Mouse (Mus musculus): ENCODE measurements around the gene Ntmt1. TPM values are rescaled to one million over a fixed set of nuclear protein-coding genes. Genes with fewer than 3 reads are reported as not detected.

Gene Ntmt1
- total and polyA plus RNA-seq, 2 experiments from 2014 or later = 87.6 to 106 TPM

GRCm38 (mm10) chr2:30846723-30847122 is 39.1 kb downstream of the Ntmt1 start:
- DNase-seq (no peak), ATAC-seq (no peak)
- no peak overlapping the region for H3K9ac ChIP-seq
- H3K27me3 ChIP-seq (ENCODE audit: insufficient read depth, low read length) = peaks cover 24% of the 10 kb centered on the region
- H3K9me3 ChIP-seq (ENCODE audit: low read length) = no peaks in the 10 kb centered on the region
- 48% methylated on average over 6 of the region's 6 CpGs for WGBS
- H3K27ac ChIP-seq (ENCODE audit: low read depth, low read length) = no peak overlapping the region
- H3K36me3 ChIP-seq (ENCODE audit: insufficient read depth) = no peaks in the 10 kb centered on the region
- H3K4me3 ChIP-seq (ENCODE audit: low read depth, low read length) = no peak overlapping the region
- no peak for TF ChIP-seq CTCF (IDR thresholded peaks at IDR 0.05; ENCODE audit: low read depth)
- H3K4me1 ChIP-seq (ENCODE audit: insufficient read depth) = no peaks in the 10 kb centered on the region
- H3K4me2 ChIP-seq (ENCODE audit: low read depth) = no peak overlapping the region

GRCm38 (mm10) chr2:30848184-30848583 is 40.6 kb downstream of the Ntmt1 start:
- no peaks in the 10 kb centered on the region for H3K36me3 ChIP-seq (ENCODE audit: insufficient read depth)
- no peak for DNase-seq
- no peak overlapping the region for H3K4me3 ChIP-seq (ENCODE audit: low read depth, low read length)
- no peaks in the 10 kb centered on the region for H3K9me3 ChIP-seq (ENCODE audit: low read length)
- TF ChIP-seq CTCF (IDR thresholded peaks at IDR 0.05; ENCODE audit: low read depth) = no peak
- no peaks in the 10 kb centered on the region for H3K4me1 ChIP-seq (ENCODE audit: insufficient read depth)
- WGBS = 44% methylated on average over 8 of the region's 8 CpGs
- no peak overlapping the region for H3K9ac ChIP-seq
- H3K27me3 ChIP-seq (ENCODE audit: insufficient read depth, low read length) = peaks cover 24% of the 10 kb centered on the region
- H3K27ac ChIP-seq (ENCODE audit: low read depth, low read length) = no peak overlapping the region
- ATAC-seq = no peak
- no peak overlapping the region for H3K4me2 ChIP-seq (ENCODE audit: low read depth)

- no peak overlapping the region for H3K27ac ChIP-seq (ENCODE audit: low read depth, low read length)
- no peak overlapping the region for H3K4me2 ChIP-seq (ENCODE audit: low read depth)
- TF ChIP-seq CTCF (IDR thresholded peaks at IDR 0.05; ENCODE audit: low read depth) = no peak
- no peaks in the 10 kb centered on the region for H3K36me3 ChIP-seq (ENCODE audit: insufficient read depth)
- H3K27me3 ChIP-seq (ENCODE audit: insufficient read depth, low read length) = peaks cover 9% of the 10 kb centered on the region; the same call in 1 of the 2 replicates
- 79% methylated on average over 6 of the region's 6 CpGs for WGBS
- no peak overlapping the region for H3K9ac ChIP-seq
- ATAC-seq (no peak), DNase-seq (no peak)
- no peak overlapping the region for H3K4me3 ChIP-seq (ENCODE audit: low read depth, low read length)
- H3K9me3 ChIP-seq (ENCODE audit: low read length) = no peaks in the 10 kb centered on the region
- no peaks in the 10 kb centered on the region for H3K4me1 ChIP-seq (ENCODE audit: insufficient read depth)
Measured at GRCm38 (mm10) chr2:30850581-30850980, 43.0 kb downstream of the Ntmt1 start.

- H3K36me3 ChIP-seq (ENCODE audit: insufficient read depth) = no peaks in the 10 kb centered on the region
- H3K27me3 ChIP-seq (ENCODE audit: insufficient read depth, low read length) = no peaks in the 10 kb centered on the region
- no peak for TF ChIP-seq CTCF (IDR thresholded peaks at IDR 0.05; ENCODE audit: low read depth)
- no peak for ATAC-seq
- DNase-seq = no peak
- no peak overlapping the region for H3K4me3 ChIP-seq (ENCODE audit: low read depth, low read length)
- H3K4me1 ChIP-seq (ENCODE audit: insufficient read depth) = no peaks in the 10 kb centered on the region
- H3K27ac ChIP-seq (ENCODE audit: low read depth, low read length) = no peak overlapping the region
- H3K9me3 ChIP-seq (ENCODE audit: low read length) = no peaks in the 10 kb centered on the region
- no peak overlapping the region for H3K9ac ChIP-seq
- 37% methylated on average over 20 of the region's 20 CpGs for WGBS
- no peak overlapping the region for H3K4me2 ChIP-seq (ENCODE audit: low read depth)
Measured at GRCm38 (mm10) chr2:30852771-30853313, 45.2 kb downstream of the Ntmt1 start.

- no peaks in the 10 kb centered on the region for H3K4me1 ChIP-seq (ENCODE audit: insufficient read depth)
- no peak overlapping the region for H3K4me2 ChIP-seq (ENCODE audit: low read depth)
- 47% methylated on average over 6 of the region's 6 CpGs for WGBS
- ATAC-seq = no peak
- H3K27me3 ChIP-seq (ENCODE audit: insufficient read depth, low read length) = no peaks in the 10 kb centered on the region
- H3K4me3 ChIP-seq (ENCODE audit: low read depth, low read length) = no peak overlapping the region
- no peaks in the 10 kb centered on the region for H3K36me3 ChIP-seq (ENCODE audit: insufficient read depth)
- no peak for TF ChIP-seq CTCF (IDR thresholded peaks at IDR 0.05; ENCODE audit: low read depth)
- H3K9ac ChIP-seq = no peak overlapping the region
- no peak overlapping the region for H3K27ac ChIP-seq (ENCODE audit: low read depth, low read length)
- no peaks in the 10 kb centered on the region for H3K9me3 ChIP-seq (ENCODE audit: low read length)
- peak; percentile 58 for DNase-seq
Measured at GRCm38 (mm10) chr2:30857076-30857475, 49.5 kb downstream of the Ntmt1 start.

GRCm38 (mm10) chr2:30859782-30860181 is 52.2 kb downstream of the Ntmt1 start:
- H3K4me2 ChIP-seq (ENCODE audit: low read depth) = no peak overlapping the region
- H3K27ac ChIP-seq (ENCODE audit: low read depth, low read length) = no peak overlapping the region
- H3K27me3 ChIP-seq (ENCODE audit: insufficient read depth, low read length) = no peaks in the 10 kb centered on the region; the same call in 1 of the 2 replicates
- no peak for ATAC-seq
- H3K4me3 ChIP-seq (ENCODE audit: low read depth, low read length) = no peak overlapping the region
- no peaks in the 10 kb centered on the region for H3K36me3 ChIP-seq (ENCODE audit: insufficient read depth)
- H3K4me1 ChIP-seq (ENCODE audit: insufficient read depth) = no peaks in the 10 kb centered on the region
- no peaks in the 10 kb centered on the region for H3K9me3 ChIP-seq (ENCODE audit: low read length)
- TF ChIP-seq CTCF (IDR thresholded peaks at IDR 0.05; ENCODE audit: low read depth) = no peak
- 87% methylated on average over 5 of the region's 5 CpGs for WGBS
- no peak overlapping the region for H3K9ac ChIP-seq
- DNase-seq = no peak

- ATAC-seq (no peak), DNase-seq (no peak)
- 71% methylated on average over 4 of the region's 4 CpGs for WGBS
- H3K27me3 ChIP-seq (ENCODE audit: insufficient read depth, low read length) = no peaks in the 10 kb centered on the region; the same call in 1 of the 2 replicates
- no peak for TF ChIP-seq CTCF (IDR thresholded peaks at IDR 0.05; ENCODE audit: low read depth)
- no peaks in the 10 kb centered on the region for H3K36me3 ChIP-seq (ENCODE audit: insufficient read depth)
- H3K4me3 ChIP-seq (ENCODE audit: low read depth, low read length) = no peak overlapping the region
- no peak overlapping the region for H3K9ac ChIP-seq
- H3K9me3 ChIP-seq (ENCODE audit: low read length) = no peaks in the 10 kb centered on the region
- H3K4me2 ChIP-seq (ENCODE audit: low read depth) = no peak overlapping the region
- H3K4me1 ChIP-seq (ENCODE audit: insufficient read depth) = no peaks in the 10 kb centered on the region
- H3K27ac ChIP-seq (ENCODE audit: low read depth, low read length) = no peak overlapping the region
Measured at GRCm38 (mm10) chr2:30862081-30862480, 54.5 kb downstream of the Ntmt1 start.
